Mouse (Mus musculus) left cerebral cortex, adult 2 months (tissue): Measurements from ENCODE around the gene Olfr1445. TPM values are rescaled to one million over a fixed set of nuclear protein-coding genes. Genes with fewer than 3 reads are reported as not detected.

Experiments used
- DNase-seq, 2 experiments: peaks; one replicate each; pipeline ENCODE4 v3.0.0; 2021 to 2022; ENCODE audit warnings: low spot score in 2 of 2, mixed read lengths in 1 of 2; ENCODE audit errors: extremely low spot score in 1 of 2
- H3K27ac ChIP-seq: fragments of 200-600 bp; 2 replicates; pipeline ENCODE4 v1.8.1; 2022
- H3K4me3 ChIP-seq: fragments of 200-600 bp; 2 replicates; pipeline ENCODE4 v1.8.1; 2022
- CTCF ChIP-seq: fragments of 200-600 bp; IDR thresholded peaks from 2 replicates; pipeline ENCODE4 v1.8.1; 2022; ENCODE audit warnings: antibody characterized with exemption, mild to moderate bottlenecking, moderate library complexity
- intact Hi-C: fragments of 180-260 bp; cut with DNase I; formaldehyde crosslinking; loops from one replicate; pipeline ENCODE4 v1.15.1; 2025
- long read RNA-seq, 2 experiments: library from polyadenylated mRNA; stranded (forward); transcript quantifications; one replicate each; pipeline ENCODE4 v2.0.0; 2021; ENCODE audit warnings: borderline mapping rate in 2 of 2
- total RNA-seq, 2 experiments: library from RNA; stranded (reverse); gene quantifications; 2 replicates each; pipeline ENCODE4 v1.2.3; 2021

Olfr1445 gene
- not detected for total RNA-seq
- long read RNA-seq, experiment 1, result 0 reads
- long read RNA-seq, experiment 2, result 0 reads

DNA sequence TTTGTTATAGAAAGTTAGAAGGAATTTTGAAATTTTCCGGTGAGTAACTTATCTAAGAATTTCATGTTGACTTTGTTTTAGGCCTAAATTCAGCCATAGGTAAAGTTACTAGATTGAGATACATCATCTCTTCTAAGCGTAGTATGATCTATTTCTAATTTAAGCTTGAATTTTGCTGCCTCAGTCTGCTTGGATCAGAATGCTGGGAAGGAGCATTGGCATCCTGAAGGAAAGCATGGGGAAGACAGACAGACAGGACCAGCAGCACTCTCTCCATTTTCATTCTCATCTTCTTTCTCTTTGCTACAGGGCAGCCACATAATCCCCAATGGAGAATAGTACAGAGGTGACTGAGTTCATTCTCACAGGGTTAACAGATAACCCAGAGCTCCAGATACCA, at the start of gene Olfr1445:
Gene Olfr1445, plus strand, starts transcription at position 301 of the 400 bp plus-strand sequence.
- intact Hi-C loops, result no loop called here
- Histone ChIP-seq H3K4me3 (no peak within 1 kb of the TSS), H3K27ac (no peak within 1 kb of the TSS)
- no peak for TF ChIP-seq CTCF
- no peak for DNase-seq

DNA sequence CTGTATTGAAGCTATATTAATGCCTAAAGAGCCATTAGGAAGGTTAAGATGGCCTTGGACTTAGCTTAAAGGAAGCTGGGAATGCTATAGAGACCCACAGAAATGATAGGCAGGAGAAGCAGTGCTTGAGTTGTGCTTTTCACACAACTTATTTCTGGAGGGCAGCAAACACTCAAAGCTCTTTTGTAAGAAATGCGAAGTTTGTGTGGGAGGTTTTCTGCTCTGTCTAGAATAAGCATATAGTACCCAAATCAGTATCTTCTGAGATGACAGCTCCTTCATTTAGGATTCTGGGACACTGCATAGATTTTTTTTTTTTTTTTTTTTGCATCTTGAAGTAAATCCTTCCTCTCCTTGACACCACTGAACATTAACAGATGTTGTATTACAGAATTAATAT, 45.1 kb upstream of the Olfr1445 start:
- no peak for TF ChIP-seq CTCF
- no peak overlapping the region for H3K27ac ChIP-seq
- DNase-seq, result no peak
- intact Hi-C loops, result no loop called here
- H3K4me3 ChIP-seq, result no peak overlapping the region

DNA sequence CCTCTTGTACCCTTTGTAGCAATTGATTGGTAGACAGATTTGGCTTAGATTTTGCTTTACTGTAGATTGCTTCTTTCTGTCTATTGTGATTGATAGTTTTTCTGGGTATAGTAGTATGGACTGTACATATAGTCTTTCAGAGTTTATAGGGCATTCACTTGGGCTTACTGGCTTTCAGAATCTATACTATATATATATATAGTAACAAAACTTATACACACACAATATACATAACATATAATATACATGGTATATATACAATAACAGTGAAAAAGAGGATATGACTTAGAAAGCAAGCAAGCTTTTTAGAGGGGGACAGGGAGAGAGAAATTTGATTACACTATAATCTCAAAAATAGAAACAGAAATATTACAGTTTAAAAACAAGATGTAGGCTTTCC, 37.3 kb upstream of the Olfr1445 start, which contains the start of gene Gm5244:
Gene Gm5244, plus strand, starts transcription at position 301 of the 400 bp plus-strand sequence.
- H3K4me3 ChIP-seq, result no peak within 1 kb of the TSS
- intact Hi-C loops, result no loop called here
- H3K27ac ChIP-seq, result no peak within 1 kb of the TSS
- no peak for TF ChIP-seq CTCF
- DNase-seq, result no peak

DNA sequence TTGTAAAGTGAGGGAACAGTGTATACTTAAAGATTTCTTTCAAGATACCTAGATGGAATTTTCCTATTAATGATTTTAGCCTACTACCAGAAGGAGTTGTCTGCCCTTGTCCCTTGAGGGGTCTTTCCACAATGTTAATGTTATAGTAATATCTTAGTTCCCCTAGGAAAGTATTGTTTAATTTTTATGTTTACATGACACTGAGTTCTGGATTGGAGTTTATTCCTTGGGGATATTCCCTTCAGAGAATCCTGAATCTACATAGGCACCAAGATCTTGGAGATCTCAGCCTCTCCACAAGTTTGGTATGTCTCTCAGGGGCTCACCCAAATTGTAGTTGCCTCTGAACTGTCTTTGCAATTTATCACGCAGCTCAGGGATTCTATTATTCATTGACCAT, 26.7 kb upstream of the Olfr1445 start, which contains the start of gene Olfr1444:
Gene Olfr1444, plus strand, starts transcription at position 301 of the 400 bp plus-strand sequence.
- H3K27ac ChIP-seq, result no peak within 1 kb of the TSS
- no peak for TF ChIP-seq CTCF
- intact Hi-C loops, result no loop called here
- no peak within 1 kb of the TSS for H3K4me3 ChIP-seq
- no peak for DNase-seq

DNA sequence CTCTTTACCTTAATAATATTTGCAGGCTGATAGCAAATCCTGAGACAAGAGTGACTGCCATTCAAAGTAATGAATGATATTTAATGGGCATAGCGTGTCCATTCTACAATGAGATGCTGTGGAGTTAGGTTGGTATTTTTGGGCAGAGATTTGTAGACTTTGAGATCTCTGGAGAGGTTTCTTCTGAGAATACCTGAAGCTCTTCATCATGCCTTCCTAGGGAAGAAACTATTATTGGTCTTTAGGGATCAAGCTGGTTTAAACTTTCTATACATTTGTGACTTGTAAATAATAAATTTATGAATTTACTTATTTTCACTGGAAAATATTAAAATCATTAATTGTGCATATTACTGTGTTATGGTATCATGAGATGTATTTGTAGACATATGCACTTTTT, 9.8 kb downstream of the Olfr1445 start, which contains the start of gene Olfr1446:
Gene Olfr1446, minus strand, starts transcription at position 101 of the 400 bp plus-strand sequence.
- H3K27ac ChIP-seq, result no peak within 1 kb of the TSS
- intact Hi-C loops, result no loop called here
- TF ChIP-seq CTCF, result no peak
- no peak for DNase-seq
- no peak within 1 kb of the TSS for H3K4me3 ChIP-seq

DNA sequence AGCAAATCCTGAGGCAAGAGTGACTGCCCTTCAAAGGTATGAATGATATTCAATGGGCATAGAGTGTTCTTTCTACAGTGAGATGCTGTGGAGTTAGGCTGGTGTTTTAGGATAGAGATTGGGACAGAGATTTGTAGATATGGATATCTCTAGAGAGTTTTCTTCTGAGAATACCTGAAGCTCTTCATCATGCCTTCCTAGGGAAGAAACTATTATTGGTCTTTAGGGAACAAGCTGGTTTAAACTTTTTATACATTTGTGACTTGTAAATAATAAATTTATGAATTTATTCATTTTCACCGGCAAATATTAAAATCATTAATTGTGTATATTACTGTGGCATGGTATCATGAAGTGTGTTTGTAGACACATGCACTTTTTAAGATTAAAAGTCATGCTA, 20.0 kb downstream of the Olfr1445 start, which contains the start of gene Olfr1447:
Gene Olfr1447, minus strand, starts transcription at position 101 of the 400 bp plus-strand sequence.
- Histone ChIP-seq H3K4me3 (no peak within 1 kb of the TSS), H3K27ac (no peak within 1 kb of the TSS)
- intact Hi-C loops, result no loop called here
- TF ChIP-seq CTCF, result no peak
- no peak for DNase-seq

DNA sequence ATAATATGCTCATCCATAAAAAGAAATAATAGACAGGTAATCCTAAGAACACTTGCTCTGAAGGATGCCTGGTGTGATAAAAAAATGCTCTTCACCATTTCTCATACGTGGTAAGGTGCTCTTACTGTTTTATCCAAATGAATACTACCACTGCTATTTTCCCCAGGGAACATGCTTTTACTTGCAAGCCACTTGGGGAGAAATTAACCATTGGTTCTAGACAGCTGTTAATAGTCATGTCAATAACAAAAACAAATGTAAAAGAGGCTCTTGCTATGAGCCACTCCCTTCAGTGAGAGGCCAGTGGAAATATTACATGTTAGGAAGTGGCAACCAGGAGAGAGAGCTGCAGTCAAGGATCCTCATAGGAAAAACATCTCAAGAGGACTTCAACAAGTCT, 40.7 kb downstream of the Olfr1445 start, which contains the start of gene Olfr1448:
Gene Olfr1448, minus strand, starts transcription at position 101 of the 400 bp plus-strand sequence.
- intact Hi-C loops, result no loop called here
- Histone ChIP-seq H3K4me3 (no peak within 1 kb of the TSS), H3K27ac (no peak within 1 kb of the TSS)
- no peak for DNase-seq
- TF ChIP-seq CTCF, result no peak

DNA sequence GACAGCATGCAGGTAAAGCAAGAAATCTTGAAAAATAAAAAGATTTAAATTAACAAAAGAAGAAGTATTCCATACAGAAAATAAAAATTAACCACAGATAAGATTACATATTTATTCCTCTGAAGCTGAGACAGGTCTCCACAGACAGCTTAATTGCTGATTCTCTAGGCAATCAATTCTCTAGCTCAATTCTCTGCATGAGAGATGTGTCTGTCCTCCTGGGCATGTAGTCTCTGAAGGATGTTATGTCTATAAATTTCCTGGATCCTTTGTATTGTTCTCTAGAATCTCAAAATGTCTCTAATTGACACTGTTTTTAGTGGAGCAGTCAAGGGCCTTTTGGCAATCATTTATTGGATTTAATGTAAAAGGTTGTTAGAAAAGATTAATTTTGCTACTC, 46.9 kb downstream of the Olfr1445 start, which contains the start of gene Olfr1449:
Gene Olfr1449, plus strand, starts transcription at position 301 of the 400 bp plus-strand sequence.
- DNase-seq, result no peak
- intact Hi-C loops, result no loop called here
- TF ChIP-seq CTCF, result no peak
- no peak within 1 kb of the TSS for H3K4me3 ChIP-seq
- no peak within 1 kb of the TSS for H3K27ac ChIP-seq

Other genes starting within 250 kb of the Olfr1445 start
- not detected for gene Olfr1442, start 213.4 kb upstream of the Olfr1445 start, total RNA-seq
- gene Olfr1443, start 205.7 kb upstream of the Olfr1445 start, total RNA-seq, result not detected
- not detected for gene Keg1, start 188.1 kb upstream of the Olfr1445 start, total RNA-seq
- 1 to 10 TPM; 2.3 to 4.0 TPM for gene Cntf, start 118.2 kb upstream of the Olfr1445 start, total RNA-seq
- 10 to 100 TPM; 89.2 to 97.0 TPM for gene Zfp91, start 87.7 kb upstream of the Olfr1445 start, total RNA-seq
- gene Lpxn, start 87.7 kb upstream of the Olfr1445 start, total RNA-seq, result 1 to 10 TPM; 1.4 to 1.5 TPM
- gene Gm5244, start 37.2 kb upstream of the Olfr1445 start, total RNA-seq, result not detected
- gene Olfr1444, start 26.6 kb upstream of the Olfr1445 start, total RNA-seq, result not detected
- not detected for gene Olfr1446, start 9.7 kb downstream of the Olfr1445 start, total RNA-seq
- not detected for gene Olfr1447, start 19.9 kb downstream of the Olfr1445 start, total RNA-seq
- not detected for gene Olfr1448, start 40.6 kb downstream of the Olfr1445 start, total RNA-seq
- gene Olfr1449, start 47.0 kb downstream of the Olfr1445 start, total RNA-seq, result not detected
- gene Olfr1450, start 66.4 kb downstream of the Olfr1445 start, total RNA-seq, result not detected
- gene Olfr1451, start 111.2 kb downstream of the Olfr1445 start, total RNA-seq, result not detected
- not detected for gene Olfr1453, start 144.5 kb downstream of the Olfr1445 start, total RNA-seq
- not detected for gene Olfr1454, start 176.8 kb downstream of the Olfr1445 start, total RNA-seq
- not detected for gene Olfr1457, start 214.0 kb downstream of the Olfr1445 start, total RNA-seq
- gene Olfr1458, start 222.9 kb downstream of the Olfr1445 start, total RNA-seq, result not detected